Mouse (Mus musculus) thymus, postnatal 4 days (tissue): ENCODE data around the gene Axl.
"Not testable (repeated sequence)": the region's sequence is repeated elsewhere in the genome, so short reads cannot be mapped to it uniquely, and the experiment has no call there.

Experiments used
- DNase-seq: peaks from one replicate; pipeline ENCODE4 v3.0.0; 2021

Axl gene

GRCm38 (mm10) chr7:25753643-25754438 lies 34.7 kb downstream of the Axl start:
- DNase-seq: peak; percentile 54

GRCm38 (mm10) chr7:25753076-25753475 lies 35.4 kb downstream of the Axl start:
- no peak for DNase-seq

- DNase-seq: no peak
These were observed 41.7 kb downstream of the Axl start for GRCm38 (mm10) chr7:25746844-25747243.

GRCm38 (mm10) chr7:25738277-25738676 lies 50.2 kb downstream of the Axl start:
- DNase-seq: no peak

- peak; percentile 48 for DNase-seq
These were observed 51.6 kb downstream of the Axl start for GRCm38 (mm10) chr7:25736920-25737319.

- DNase-seq: no peak
These were observed 53.5 kb downstream of the Axl start for GRCm38 (mm10) chr7:25734991-25735390.

- no peak for DNase-seq
These were observed 57.0 kb downstream of the Axl start for GRCm38 (mm10) chr7:25731294-25732055.

GRCm38 (mm10) chr7:25729862-25730261 lies 58.6 kb downstream of the Axl start:
- no peak for DNase-seq

GRCm38 (mm10) chr7:25729396-25729795 lies 59.1 kb downstream of the Axl start:
- no peak for DNase-seq

GRCm38 (mm10) chr7:25727800-25728199 lies 60.7 kb downstream of the Axl start:
- no peak for DNase-seq

GRCm38 (mm10) chr7:25725886-25726285 lies 62.6 kb downstream of the Axl start:
- DNase-seq: no peak

GRCm38 (mm10) chr7:25721776-25722175 lies 66.7 kb downstream of the Axl start:
- DNase-seq: not testable (repeated sequence)

- no peak for DNase-seq
These were observed 67.7 kb downstream of the Axl start for GRCm38 (mm10) chr7:25720760-25721159.

- DNase-seq: peak; percentile 80
These were observed 68.5 kb downstream of the Axl start for GRCm38 (mm10) chr7:25719761-25720610.

- peak; percentile 90 for DNase-seq
These were observed 69.6 kb downstream of the Axl start, which contains the start of gene Ccdc97 for GRCm38 (mm10) chr7:25718788-25719417. Ccdc97 (minus strand) TSS chr7:25719088.

- no peak for DNase-seq
These were observed 71.0 kb downstream of the Axl start for GRCm38 (mm10) chr7:25717478-25717877.

- DNase-seq: no peak
These were observed 72.7 kb downstream of the Axl start for GRCm38 (mm10) chr7:25715731-25716271.

- DNase-seq: no peak
These were observed 73.9 kb downstream of the Axl start for GRCm38 (mm10) chr7:25714581-25714980.

GRCm38 (mm10) chr7:25712801-25713200 lies 75.7 kb downstream of the Axl start:
- DNase-seq: no peak

GRCm38 (mm10) chr7:25711731-25712197 lies 76.7 kb downstream of the Axl start:
- no peak for DNase-seq

- DNase-seq: no peak
These were observed 77.3 kb downstream of the Axl start for GRCm38 (mm10) chr7:25711165-25711564.

GRCm38 (mm10) chr7:25710519-25711130 lies 77.9 kb downstream of the Axl start:
- peak; percentile 35 for DNase-seq
